In genomic region chr6:108130718-108131117, GRCm38 (mm10) we compare ENCODE assay signal across 22 mouse cellular contexts. TPM values are rescaled to one million over a fixed set of nuclear protein-coding genes. Genes with fewer than 3 reads are reported as not detected.
DNase-seq lines count a peak whose midpoint lies in the region; ATAC-seq and TF ChIP-seq lines count a peak whose summit lies in the region.
"Had no signal": no experiment of that assay in that cellular context is flagged by ENCODE, and none has a peak within 500 bp of the region (broad histone marks: within the 10 kb centered on the region; RNA-seq: fewer than 3 reads in every experiment).

No protein-coding gene starts in this region.

- no peak overlapping the region for H3K27ac ChIP-seq in forebrain, postnatal 0 days (ENCODE audit: low read depth, low read length)
- H3K27ac ChIP-seq in forebrain, embryonic 13.5 days = no peak overlapping the region
- no peak overlapping the region for H3K27ac ChIP-seq in layer of hippocampus, adult 2 months
- H3K27ac ChIP-seq: embryonic facial prominence, embryonic 15.5 days; forebrain, embryonic 10.5 days; gastrocnemius, adult 2 months; heart, embryonic 10.5 days; hindbrain, embryonic 13.5 days; hindbrain, postnatal 0 days had no signal

- no peak overlapping the region for H3K4me2 ChIP-seq in forebrain, postnatal 0 days (ENCODE audit: low read depth)
- no peak overlapping the region for H3K4me2 ChIP-seq in forebrain, embryonic 13.5 days
- H3K4me2 ChIP-seq: embryonic facial prominence, embryonic 15.5 days; hindbrain, embryonic 13.5 days had no signal

- no peak overlapping the region for H3K9ac ChIP-seq in forebrain, postnatal 0 days
- no peak overlapping the region for H3K9ac ChIP-seq in forebrain, embryonic 13.5 days
- H3K9ac ChIP-seq: embryonic facial prominence, embryonic 15.5 days; hindbrain, embryonic 13.5 days had no signal

- no peaks in the 10 kb centered on the region for H3K4me1 ChIP-seq in forebrain, postnatal 0 days (ENCODE audit: insufficient read depth)
- peaks cover 5% of the 10 kb centered on the region; the same call in 1 of the 2 replicates for H3K4me1 ChIP-seq in forebrain, embryonic 13.5 days
- H3K4me1 ChIP-seq: embryonic facial prominence, embryonic 15.5 days; heart, embryonic 10.5 days; hindbrain, embryonic 13.5 days had no signal

- no peak for DNase-seq in forebrain, postnatal 0 days
- peak; percentile 37 for DNase-seq in layer of hippocampus, adult 9-11 months
- DNase-seq in layer of hippocampus, adult 2 months (ENCODE audit: low spot score in 2 of 2) = no peak
- DNase-seq in right cerebral cortex, postnatal 36 days (ENCODE audit: low spot score in 2 of 2) = peak; percentile 25 to 59
- DNase-seq in right cerebral cortex, postnatal 25 days = no peak
- DNase-seq in telencephalon, adult 2 months (ENCODE audit: low read depth, low spot score) = peak; percentile 72
- DNase-seq in testis, postnatal 14 days (ENCODE audit: low spot score) = no peak
- DNase-seq: adrenal gland, adult 2 months; adrenal gland, postnatal 36 days; cerebellum, adult 18-20 months; cerebellum, postnatal 14 days; embryo, embryonic 11 days; gastrocnemius, adult 2 months; gastrocnemius, postnatal 25 days; heart, postnatal 10 days had no signal

- no peaks in the 10 kb centered on the region for H3K36me3 ChIP-seq in forebrain, postnatal 0 days (ENCODE audit: insufficient read depth)
- H3K36me3 ChIP-seq in forebrain, embryonic 13.5 days (ENCODE audit: poor library complexity, severe bottlenecking) = no peaks in the 10 kb centered on the region
- H3K36me3 ChIP-seq: embryonic facial prominence, embryonic 15.5 days; forebrain, embryonic 10.5 days; heart, embryonic 10.5 days; hindbrain, embryonic 13.5 days had no signal

- TF ChIP-seq CTCF in forebrain, postnatal 0 days (IDR thresholded peaks at IDR 0.05; ENCODE audit: low read depth) = no peak
- TF ChIP-seq CTCF in layer of hippocampus, adult 2 months (conservative IDR thresholded peaks at IDR 0.05) = no peak

- no peak overlapping the region for H3K4me3 ChIP-seq in forebrain, postnatal 0 days (ENCODE audit: low read depth, low read length)
- no peak overlapping the region for H3K4me3 ChIP-seq in forebrain, embryonic 13.5 days
- H3K4me3 ChIP-seq in layer of hippocampus, adult 2 months = no peak overlapping the region
- H3K4me3 ChIP-seq: embryonic facial prominence, embryonic 15.5 days; erythroblast, embryonic 14.5 days; forebrain, embryonic 10.5 days; gastrocnemius, adult 2 months; heart, embryonic 10.5 days; hindbrain, embryonic 13.5 days had no signal

- no peaks in the 10 kb centered on the region for H3K27me3 ChIP-seq in forebrain, postnatal 0 days (ENCODE audit: insufficient read depth, low read length)
- no peaks in the 10 kb centered on the region for H3K27me3 ChIP-seq in forebrain, embryonic 13.5 days
- H3K27me3 ChIP-seq: embryonic facial prominence, embryonic 15.5 days; hindbrain, embryonic 13.5 days had no signal

- ATAC-seq in forebrain, postnatal 0 days = peak; percentile 69
- no peak for ATAC-seq in forebrain, embryonic 13.5 days
- ATAC-seq: hindbrain, postnatal 0 days had no signal

- WGBS in forebrain, postnatal 0 days = 75% methylated on average over 5 of the region's 5 CpGs
- WGBS in forebrain, embryonic 13.5 days = 95% methylated on average over 5 of the region's 5 CpGs

- H3K9me3 ChIP-seq in forebrain, postnatal 0 days (ENCODE audit: low read length) = no peaks in the 10 kb centered on the region
- no peaks in the 10 kb centered on the region for H3K9me3 ChIP-seq in forebrain, embryonic 13.5 days (replicated peaks)
- H3K9me3 ChIP-seq: embryonic facial prominence, embryonic 15.5 days; forebrain, embryonic 10.5 days; heart, embryonic 10.5 days; hindbrain, embryonic 13.5 days had no signal

RNA-seq across cellular contexts. Expression of gene Sumf1, which starts 54.7 kb away (rescaled TPM):
- 15.7 and 18.3 TPM in 2 replicates for total RNA-seq in forebrain, postnatal 0 days (2014; rRNA removed)
- polyA plus RNA-seq in forebrain, postnatal 0 days (2015; fragmentation: Nextera tagmentation; extraction: Ambion mirVana) = 7.7 and 11.6 TPM in 2 replicates
- 12.6 and 13.6 TPM in 2 replicates for polyA plus RNA-seq in forebrain, embryonic 13.5 days (2015; fragmentation: Nextera tagmentation; extraction: Ambion mirVana)
- total RNA-seq in layer of hippocampus, adult 2 months (2021) = 10 to 100 TPM; 20.6 to 21.9 TPM

Comparison
In these comparisons a context has a peak if more than half of its experiments do, and no peak if none do; other contexts are left out.
1. DNase-seq: peak in layer of hippocampus, adult 9-11 months (single experiment), right cerebral cortex, postnatal 36 days (2 of 2) and telencephalon, adult 2 months (single experiment); none in forebrain, postnatal 0 days (single experiment), layer of hippocampus, adult 2 months (0 of 2), right cerebral cortex, postnatal 25 days (single experiment) and testis, postnatal 14 days (single experiment).